Mouse (Mus musculus) heart, postnatal 4 days (tissue): ENCODE measurements around the gene Pde4a. TPM values are rescaled to one million over a fixed set of nuclear protein-coding genes. Genes with fewer than 3 reads are reported as not detected.
"Not testable (repeated sequence)": the region's sequence is repeated elsewhere in the genome, so short reads cannot be mapped to it uniquely, and the experiment has no call there.

ENCODE experiments used
- DNase-seq: peaks from one replicate; pipeline ENCODE4 v3.0.0; 2021
- total RNA-seq, 2 experiments: library from RNA; stranded (reverse); gene quantifications; 2 replicates each; pipeline ENCODE4 v1.2.3; 2021

Gene Pde4a
- total RNA-seq, 2 experiments from 2014 or later, result 18.7 to 21.1 TPM

- DNase-seq, result peak; percentile 94
Observed at GRCm38 (mm10) chr9:21220490-21221382, 55.2 kb downstream of the Pde4a start.

GRCm38 (mm10) chr9:21221383-21221929, 55.9 kb downstream of the Pde4a start:
- DNase-seq, result no peak

DNA sequence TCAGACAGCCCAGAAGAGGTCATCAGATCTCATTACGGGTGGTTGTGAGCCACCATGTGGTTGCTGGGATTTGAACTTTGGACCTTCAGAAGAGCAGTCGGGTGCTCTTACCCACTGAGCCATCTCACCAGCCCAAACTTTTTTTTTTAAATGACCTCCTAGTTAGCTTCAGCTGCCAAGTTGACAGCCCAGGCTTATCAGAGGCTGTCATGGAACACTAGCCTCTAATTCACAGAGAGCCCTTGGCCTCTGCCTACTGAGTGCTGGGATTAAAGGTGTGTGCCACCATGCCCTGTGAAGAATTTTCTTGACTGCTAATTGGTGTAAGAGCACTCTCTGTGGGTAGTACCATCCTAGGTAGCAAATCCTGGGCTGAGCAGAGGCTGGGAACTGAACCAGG, 58.0 kb downstream of the Pde4a start:
- DNase-seq, result not testable (repeated sequence)

GRCm38 (mm10) chr9:21223906-21224305, 58.4 kb downstream of the Pde4a start:
- no peak for DNase-seq

- peak; percentile 56 for DNase-seq
Observed at GRCm38 (mm10) chr9:21224576-21225414, 59.3 kb downstream of the Pde4a start.

DNA sequence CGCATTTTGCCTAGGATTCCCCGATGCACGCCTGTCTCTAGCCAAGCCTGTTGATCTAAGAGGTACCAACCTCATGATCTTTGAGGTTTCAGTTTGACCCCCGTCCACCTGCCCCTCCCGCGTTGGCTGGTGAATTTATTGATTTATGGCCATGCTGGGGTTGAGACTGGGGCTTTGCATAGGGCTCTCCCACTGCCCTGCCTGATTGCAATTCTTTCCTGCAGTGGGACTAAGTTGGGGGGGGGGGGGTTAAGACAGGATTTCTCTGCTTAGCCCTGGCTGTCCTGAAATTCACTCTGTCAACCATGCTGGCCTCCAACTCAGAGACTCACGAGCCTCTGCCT, 59.9 kb downstream of the Pde4a start:
- no peak for DNase-seq

DNA sequence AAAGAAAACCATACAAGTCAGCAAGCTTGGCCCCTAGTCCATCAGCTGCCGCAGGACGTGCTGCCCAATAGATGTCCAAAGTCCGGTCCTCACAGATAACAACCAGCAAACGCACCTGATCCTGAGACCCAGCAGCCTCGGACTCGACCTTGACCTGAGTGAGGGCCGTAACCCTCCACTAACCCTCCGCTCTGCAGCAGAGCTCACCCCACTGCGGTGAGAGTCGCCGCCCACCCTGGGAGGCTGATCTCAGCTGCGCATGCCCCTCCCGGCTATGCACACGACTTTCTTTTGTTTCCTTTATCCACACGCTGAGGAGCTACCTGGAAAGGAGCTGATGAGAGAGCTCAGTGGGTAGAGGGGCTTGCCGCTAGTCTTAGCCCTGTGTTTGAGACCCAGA, 61.8 kb downstream of the Pde4a start:
- DNase-seq, result no peak

DNA sequence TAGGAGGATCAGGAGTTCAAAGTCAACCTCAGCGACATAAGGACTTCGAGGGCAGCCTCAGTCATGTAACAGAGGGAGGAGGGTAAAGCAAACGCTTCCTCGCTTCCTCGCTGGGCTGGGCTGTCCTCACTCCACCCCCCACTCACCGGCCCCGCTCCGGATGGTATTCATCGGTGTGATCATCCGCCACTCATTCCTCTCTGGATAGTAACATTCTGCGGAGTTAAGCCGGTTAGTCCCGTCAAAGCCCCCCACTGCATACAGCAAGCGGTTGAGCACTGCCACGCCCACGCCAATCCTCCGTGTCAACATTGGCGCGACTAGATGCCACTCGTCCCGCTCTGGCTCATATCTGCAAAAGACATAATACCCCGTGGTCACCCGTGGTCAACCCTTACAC, 66.0 kb downstream of the Pde4a start:
- DNase-seq, result no peak

- DNase-seq, result no peak
Observed at GRCm38 (mm10) chr9:21232867-21233266, 67.4 kb downstream of the Pde4a start.

GRCm38 (mm10) chr9:21233366-21233765, 67.9 kb downstream of the Pde4a start:
- no peak for DNase-seq

GRCm38 (mm10) chr9:21233805-21234204, 68.3 kb downstream of the Pde4a start:
- no peak for DNase-seq

DNA sequence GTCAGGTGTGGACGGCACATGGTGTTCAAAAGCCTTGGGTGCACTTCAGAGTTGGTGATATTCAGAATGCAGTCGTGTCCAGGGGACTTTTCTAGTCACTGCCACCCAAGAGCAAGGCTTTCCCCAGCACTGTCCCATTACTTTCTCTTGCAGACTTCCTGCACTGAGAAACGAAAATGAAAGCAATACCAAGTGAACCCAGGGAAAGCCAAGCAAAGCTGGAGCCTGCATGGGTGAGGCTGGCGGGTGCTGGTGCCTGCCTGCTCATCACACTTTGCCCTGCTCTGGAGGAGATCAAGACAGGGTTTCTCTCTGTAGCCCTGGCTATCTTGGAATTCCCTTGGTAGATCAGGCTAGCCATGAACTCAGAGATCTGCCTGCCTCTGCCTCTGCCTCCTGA, 69.8 kb downstream of the Pde4a start:
- no peak for DNase-seq

GRCm38 (mm10) chr9:21236991-21237367, 71.5 kb downstream of the Pde4a start:
- DNase-seq, result no peak

GRCm38 (mm10) chr9:21237368-21238003, 72.0 kb downstream of the Pde4a start:
- peak; percentile 44 for DNase-seq

DNA sequence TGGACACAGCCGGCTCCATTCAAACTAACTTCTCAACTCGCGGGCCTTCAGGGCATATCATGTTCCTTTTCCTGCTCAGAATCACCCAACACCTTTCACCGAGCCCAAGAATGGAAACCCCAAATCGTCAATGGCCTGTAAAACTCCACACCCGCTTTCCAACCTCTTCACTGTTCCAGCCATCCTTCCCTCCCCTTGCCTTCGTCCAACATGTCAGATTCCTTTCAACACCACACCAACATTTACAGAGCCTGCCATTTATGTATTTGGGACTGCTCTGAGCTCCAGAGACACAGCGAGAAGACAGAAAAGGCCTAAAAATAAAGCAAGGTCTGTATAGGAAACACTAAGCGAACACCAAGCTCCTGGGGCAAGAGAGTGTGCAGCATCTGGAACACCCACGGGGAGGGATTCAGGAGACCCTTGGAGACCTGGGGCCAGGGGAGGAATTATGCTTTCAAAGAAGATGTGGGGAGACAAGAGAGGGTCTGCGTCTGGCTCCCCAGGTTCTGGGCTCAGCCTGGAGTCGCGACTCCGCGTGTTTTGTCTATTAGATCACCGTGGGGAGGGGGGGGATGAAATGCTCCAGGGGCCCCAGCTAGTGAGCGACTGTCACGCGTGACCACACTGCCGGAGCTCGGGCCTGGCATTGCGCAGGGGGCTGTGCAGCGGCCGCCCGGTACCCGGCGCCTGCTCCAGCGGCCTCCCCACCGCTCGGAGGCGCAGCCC, 72.7 kb downstream of the Pde4a start:
- peak; percentile 41 for DNase-seq

DNA sequence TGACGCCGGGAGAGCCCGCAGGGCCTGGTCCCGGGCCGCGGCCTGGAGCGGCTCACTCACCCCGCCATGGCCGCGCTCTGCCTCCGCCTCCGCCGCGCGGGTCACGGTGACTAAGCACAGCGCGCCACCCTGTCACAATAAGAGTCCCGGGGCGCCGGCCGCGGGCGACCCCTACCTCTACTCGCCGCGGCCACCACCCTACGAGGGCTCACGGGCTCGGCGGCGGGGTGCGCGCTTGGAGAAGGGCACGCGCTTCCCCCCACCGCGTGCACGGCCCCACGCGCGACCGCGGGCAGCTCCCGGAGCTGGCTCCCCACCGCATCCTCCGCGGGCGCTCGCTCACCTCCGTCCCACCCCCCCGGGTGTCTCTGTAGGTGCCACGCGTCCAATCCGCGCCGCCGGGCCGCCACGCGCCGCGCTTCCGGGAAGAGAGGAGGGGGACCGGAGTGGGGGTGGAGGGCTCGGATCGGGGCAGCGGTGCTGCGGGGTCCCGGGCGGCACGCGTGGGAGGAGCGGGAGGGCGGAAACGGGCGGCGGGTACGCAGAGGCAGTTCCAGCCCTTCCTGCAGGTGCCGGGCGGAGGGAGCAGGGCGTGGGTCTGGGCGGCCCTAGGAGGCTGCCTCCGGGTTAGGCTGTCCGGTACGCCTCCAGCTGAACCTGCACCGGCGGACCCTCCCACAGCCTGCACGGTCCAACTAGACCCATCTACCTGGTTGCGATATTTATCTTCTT, 73.4 kb downstream of the Pde4a start, which contains the start of gene Keap1:
TSS of gene Keap1 (minus strand) at position 629 of the 732 bp plus-strand sequence.
- DNase-seq, result peak; percentile 86

- DNase-seq, result no peak
Observed at GRCm38 (mm10) chr9:21239465-21239848, 73.9 kb downstream of the Pde4a start.

DNA sequence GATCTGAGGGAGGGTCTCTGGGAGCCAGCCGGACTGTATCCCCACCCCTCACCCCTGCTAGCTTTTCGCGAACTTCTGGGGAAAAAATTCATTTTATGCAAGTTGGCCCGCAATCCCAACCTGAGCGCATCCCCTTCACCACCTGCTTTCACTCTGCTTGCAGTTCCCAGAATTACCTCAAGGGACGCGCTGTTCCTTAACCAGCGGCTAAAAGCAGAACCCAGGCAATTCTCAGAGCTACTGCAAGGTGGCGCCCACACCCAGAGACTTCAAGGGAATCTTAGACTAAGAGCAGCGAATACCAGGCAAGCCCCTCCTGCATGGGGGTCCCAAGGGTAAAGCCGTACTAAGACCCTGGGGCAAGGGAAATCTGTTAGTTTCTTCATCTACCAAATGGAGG, 75.8 kb downstream of the Pde4a start:
- peak; percentile 87 for DNase-seq

- no peak for DNase-seq
Observed at GRCm38 (mm10) chr9:21243826-21244427, 78.4 kb downstream of the Pde4a start.

DNA sequence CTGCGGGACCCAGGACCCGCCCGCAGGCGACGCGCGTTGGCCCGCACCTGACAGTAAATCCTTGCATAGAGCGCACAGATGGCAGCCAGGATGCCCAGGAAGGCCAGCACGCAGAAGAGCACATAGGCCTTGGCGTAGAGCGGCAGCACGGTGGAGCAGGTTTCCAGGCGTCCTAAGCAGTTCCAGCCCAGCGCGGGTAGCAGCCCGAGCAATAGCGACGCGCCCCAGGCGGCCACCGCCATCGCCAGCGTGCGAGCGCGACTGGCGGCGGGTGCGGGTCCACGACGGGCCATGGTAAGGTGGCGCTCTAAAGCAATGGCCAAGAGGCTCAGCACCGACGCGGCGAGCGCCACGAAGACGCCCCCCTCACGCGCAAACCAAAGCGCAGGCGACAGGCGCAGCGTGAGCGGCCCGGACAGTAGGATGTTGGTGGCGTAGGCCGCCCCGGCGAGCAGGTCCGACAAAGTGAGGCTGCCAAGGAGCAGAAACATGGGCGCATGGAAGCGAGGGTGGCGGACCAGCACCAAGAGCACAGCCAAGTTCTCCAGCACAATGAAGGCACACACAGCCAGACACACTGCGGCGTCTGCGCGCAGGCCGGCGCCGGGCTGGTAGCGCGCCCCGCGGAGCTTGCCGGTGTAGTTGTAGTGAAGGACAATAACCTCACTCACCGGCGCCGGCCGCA, 79.1 kb downstream of the Pde4a start:
- peak; percentile 31 for DNase-seq
